Mouse (Mus musculus): ENCODE measurements at regions not wholly inside any gene's neighbourhood (a gene's known extent, or its start where the extent isn't known, plus 50 kb on each side); places are given as distances from the start of the nearest gene placed in this dataset.
A peak's percentile ranks its signal among the peaks of the same experiment; 100 is the strongest.

- DNase-seq (ENCODE audit: low spot score), result peak; percentile 15
- Histone ChIP-seq H3K27ac (ENCODE audit: low read length) (no peak overlapping the region), H3K9me3 (ENCODE audit: low read length) (no peaks in the 10 kb centered on the region), H3K4me3 (ENCODE audit: low read depth, low read length) (no peak overlapping the region), H3K36me3 (ENCODE audit: insufficient read depth, low read length) (no peaks in the 10 kb centered on the region), H3K9ac (replicated peaks; ENCODE audit: low read depth) (no peak overlapping the region), H3K27me3 (replicated peaks; ENCODE audit: insufficient read depth, low read length) (no peaks in the 10 kb centered on the region), H3K4me1 (ENCODE audit: insufficient read depth, low read depth, low read length) (no peaks in the 10 kb centered on the region), H3K4me2 (replicated peaks; ENCODE audit: low read depth, low read length) (no peak overlapping the region)
- 72% methylated on average over 9 of the region's 9 CpGs for WGBS
- no peak for TF ChIP-seq CTCF (IDR thresholded peaks at IDR 0.05)
- no peak for ATAC-seq
Observed at GRCm38 (mm10) chr15:11626433-11626832, 227.0 kb upstream of the Tars start.

DNA sequence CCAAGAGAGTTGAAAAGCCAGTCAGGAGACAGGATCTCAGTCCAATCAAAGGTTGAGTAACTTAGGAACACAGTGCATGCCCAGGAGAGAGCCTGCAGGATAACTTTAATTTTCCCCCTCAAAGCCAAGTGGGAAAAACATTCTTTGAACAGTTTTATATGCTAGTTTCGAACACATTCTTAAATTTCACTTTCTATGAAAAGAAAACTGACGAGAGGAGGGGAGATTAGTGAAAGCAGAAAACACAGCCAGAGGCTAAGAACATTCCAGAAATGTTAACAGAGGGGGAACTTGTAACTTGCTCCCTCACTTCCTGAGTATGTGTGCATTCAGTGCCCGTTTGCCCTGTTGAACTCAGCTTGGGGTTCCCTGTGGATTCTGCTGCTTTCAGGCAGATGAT lies 213.0 kb upstream of the Tars start:
- ATAC-seq (no peak), DNase-seq (ENCODE audit: low spot score) (no peak)
- WGBS, result 36% methylated on average over 3 of the region's 3 CpGs
- Histone ChIP-seq H3K27me3 (replicated peaks; ENCODE audit: insufficient read depth, low read length) (no peaks in the 10 kb centered on the region), H3K36me3 (ENCODE audit: insufficient read depth, low read length) (no peaks in the 10 kb centered on the region), H3K9me3 (ENCODE audit: low read length) (no peaks in the 10 kb centered on the region), H3K4me3 (ENCODE audit: low read depth, low read length) (no peak overlapping the region), H3K4me1 (ENCODE audit: insufficient read depth, low read depth, low read length) (no peaks in the 10 kb centered on the region), H3K4me2 (replicated peaks; ENCODE audit: low read depth, low read length) (no peak overlapping the region), H3K9ac (replicated peaks; ENCODE audit: low read depth) (no peak overlapping the region), H3K27ac (ENCODE audit: low read length) (no peak overlapping the region)
- TF ChIP-seq CTCF (IDR thresholded peaks at IDR 0.05) (no peak), EP300 (IDR thresholded peaks at IDR 0.05) (no peak)

DNA sequence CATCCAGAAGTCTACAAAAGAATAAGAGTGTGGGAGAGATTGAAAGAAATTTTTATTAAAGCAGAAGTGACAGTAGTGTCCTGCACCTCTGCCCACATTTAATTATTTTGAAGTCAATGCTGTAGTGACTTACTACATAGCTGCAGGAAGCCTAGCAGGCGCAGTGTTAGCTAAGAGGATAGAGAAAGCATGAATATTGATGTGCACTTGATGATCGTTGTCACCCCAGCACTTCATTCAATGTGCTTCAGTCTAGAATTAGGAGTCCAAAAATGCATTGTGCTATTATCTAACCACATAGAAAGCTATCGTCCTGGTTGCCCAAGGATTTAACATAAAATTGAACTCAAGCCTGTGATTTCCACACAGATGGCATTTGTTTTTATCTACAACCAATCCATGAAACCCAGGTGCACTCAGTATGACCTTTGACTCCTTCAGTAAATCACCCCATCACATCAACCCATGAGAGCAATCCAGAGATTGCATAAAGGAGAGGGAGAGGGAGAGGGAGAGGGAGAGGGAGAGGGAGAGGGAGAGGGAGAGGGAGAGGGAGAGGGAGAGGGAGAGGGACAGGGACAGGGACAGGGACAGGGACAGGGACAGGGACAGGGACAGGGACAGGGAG lies 210.7 kb upstream of the Tars start:
- DNase-seq (ENCODE audit: low spot score) (peak; percentile 29), ATAC-seq (peak; percentile 52; the same call in 1 of the 2 replicates)
- H3K27ac ChIP-seq (ENCODE audit: low read length), result no peak overlapping the region
- no peak for TF ChIP-seq CTCF (IDR thresholded peaks at IDR 0.05)
- TF ChIP-seq EP300 (IDR thresholded peaks at IDR 0.05), result 0 out of 2 replicates have a peak, but pooled peaks have one; percentile 9
- H3K9me3 ChIP-seq (ENCODE audit: low read length), result no peaks in the 10 kb centered on the region
- no peaks in the 10 kb centered on the region for H3K36me3 ChIP-seq (ENCODE audit: insufficient read depth, low read length)
- H3K27me3 ChIP-seq (replicated peaks; ENCODE audit: insufficient read depth, low read length), result no peaks in the 10 kb centered on the region
- no peaks in the 10 kb centered on the region for H3K4me1 ChIP-seq (ENCODE audit: insufficient read depth, low read depth, low read length)
- 64% methylated on average over 3 of the region's 3 CpGs for WGBS
- no peak overlapping the region for H3K9ac ChIP-seq (replicated peaks; ENCODE audit: low read depth)
- no peak overlapping the region for H3K4me2 ChIP-seq (replicated peaks; ENCODE audit: low read depth, low read length)
- H3K4me3 ChIP-seq (ENCODE audit: low read depth, low read length), result no peak overlapping the region

DNA sequence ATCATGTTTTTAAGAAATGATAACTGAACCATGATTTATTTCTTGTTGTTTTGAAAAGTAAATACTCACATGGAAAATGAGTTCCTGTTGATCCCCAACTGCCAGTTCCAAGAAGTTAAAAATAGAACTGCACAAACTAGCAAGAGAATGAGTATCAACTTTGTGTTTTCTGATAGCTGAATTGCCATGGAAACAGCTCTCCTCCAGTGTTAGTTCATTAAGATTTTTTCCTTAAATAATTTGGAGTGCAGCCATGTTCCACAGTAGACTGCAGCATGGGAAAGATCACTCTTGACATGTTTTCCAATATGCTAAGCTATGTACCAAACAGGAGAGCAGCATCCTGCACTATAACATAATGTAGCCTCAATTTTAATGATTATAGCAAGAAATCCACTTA lies 208.0 kb upstream of the Tars start:
- no peak overlapping the region for H3K9ac ChIP-seq (replicated peaks; ENCODE audit: low read depth)
- H3K27ac ChIP-seq (ENCODE audit: low read length), result no peak overlapping the region
- H3K4me3 ChIP-seq (ENCODE audit: low read depth, low read length), result no peak overlapping the region
- DNase-seq (ENCODE audit: low spot score) (peak; percentile 92), ATAC-seq (peak; percentile 76)
- H3K36me3 ChIP-seq (ENCODE audit: insufficient read depth, low read length), result no peaks in the 10 kb centered on the region
- H3K27me3 ChIP-seq (replicated peaks; ENCODE audit: insufficient read depth, low read length), result no peaks in the 10 kb centered on the region
- H3K4me1 ChIP-seq (ENCODE audit: insufficient read depth, low read depth, low read length), result no peaks in the 10 kb centered on the region
- no peak for TF ChIP-seq CTCF (IDR thresholded peaks at IDR 0.05)
- TF ChIP-seq EP300 (IDR thresholded peaks at IDR 0.05), result peak; percentile 60; the same call in 1 of the 2 replicates
- no peak overlapping the region for H3K4me2 ChIP-seq (replicated peaks; ENCODE audit: low read depth, low read length)
- H3K9me3 ChIP-seq (ENCODE audit: low read length), result no peaks in the 10 kb centered on the region

GRCm38 (mm10) chr15:11605677-11606076 lies 206.2 kb upstream of the Tars start:
- H3K9me3 ChIP-seq (ENCODE audit: low read length), result no peaks in the 10 kb centered on the region
- no peaks in the 10 kb centered on the region for H3K27me3 ChIP-seq (replicated peaks; ENCODE audit: insufficient read depth, low read length)
- H3K4me2 ChIP-seq (replicated peaks; ENCODE audit: low read depth, low read length), result no peak overlapping the region
- no peaks in the 10 kb centered on the region for H3K4me1 ChIP-seq (ENCODE audit: insufficient read depth, low read depth, low read length)
- no peaks in the 10 kb centered on the region for H3K36me3 ChIP-seq (ENCODE audit: insufficient read depth, low read length)
- ATAC-seq, result no peak
- no peak overlapping the region for H3K9ac ChIP-seq (replicated peaks; ENCODE audit: low read depth)
- no peak for TF ChIP-seq CTCF (IDR thresholded peaks at IDR 0.05)
- no peak for TF ChIP-seq EP300 (IDR thresholded peaks at IDR 0.05)
- no peak overlapping the region for H3K27ac ChIP-seq (ENCODE audit: low read length)
- WGBS, result 87% methylated on average over 4 of the region's 4 CpGs
- DNase-seq (ENCODE audit: low spot score), result no peak
- no peak overlapping the region for H3K4me3 ChIP-seq (ENCODE audit: low read depth, low read length)

GRCm38 (mm10) chr15:11597021-11597420 lies 197.6 kb upstream of the Tars start:
- Histone ChIP-seq H3K27me3 (replicated peaks; ENCODE audit: insufficient read depth, low read length) (no peaks in the 10 kb centered on the region), H3K4me2 (replicated peaks; ENCODE audit: low read depth, low read length) (no peak overlapping the region), H3K27ac (ENCODE audit: low read length) (no peak overlapping the region), H3K36me3 (ENCODE audit: insufficient read depth, low read length) (no peaks in the 10 kb centered on the region), H3K4me3 (ENCODE audit: low read depth, low read length) (no peak overlapping the region), H3K4me1 (ENCODE audit: insufficient read depth, low read depth, low read length) (no peaks in the 10 kb centered on the region), H3K9me3 (ENCODE audit: low read length) (no peaks in the 10 kb centered on the region), H3K9ac (replicated peaks; ENCODE audit: low read depth) (no peak overlapping the region)
- WGBS, result 77% methylated on average over 6 of the region's 6 CpGs
- no peak for TF ChIP-seq EP300 (IDR thresholded peaks at IDR 0.05)
- no peak for TF ChIP-seq CTCF (IDR thresholded peaks at IDR 0.05)
- no peak for DNase-seq (ENCODE audit: low spot score)
- no peak for ATAC-seq
